Mouse (Mus musculus) C2C12 (cell line): Measurements from ENCODE around the gene Gpx4.

Source experiments
- CTCF ChIP-seq: IDR thresholded peaks from one replicate; pipeline ENCODE4 v1.5.1; 2011; ENCODE audit not compliant: control insufficient read depth, insufficient read depth, insufficient read length
- FOSL1 ChIP-seq: IDR thresholded peaks from one replicate; pipeline ENCODE4 v1.8.0; 2011; ENCODE audit warnings: mild to moderate bottlenecking, low read length; ENCODE audit not compliant: poor library complexity, insufficient read depth, severe bottlenecking
- MAX ChIP-seq: IDR thresholded peaks from one replicate; pipeline ENCODE4 v1.6.1; 2011; ENCODE audit warnings: mild to moderate bottlenecking, control low read depth
- MYOD1 ChIP-seq: IDR thresholded peaks from one replicate; pipeline ENCODE4 v1.6.1; 2011; ENCODE audit warnings: low read depth; ENCODE audit not compliant: control insufficient read depth, insufficient read length
- MYOG ChIP-seq: IDR thresholded peaks from one replicate; pipeline ENCODE4 v1.6.1; 2011; ENCODE audit not compliant: control insufficient read depth, insufficient read length; ENCODE audit errors: extremely low read depth
- USF1 ChIP-seq: IDR thresholded peaks from one replicate; pipeline ENCODE4 v1.6.1; 2011; ENCODE audit warnings: low read depth, mild to moderate bottlenecking, control low read depth, moderate library complexity

GRCm38 (mm10) chr10:80017771-80018170 lies 29.2 kb upstream of the Gpx4 start:
- TF ChIP-seq CTCF (no peak), MAX (no peak), FOSL1 (no peak), USF1 (no peak), MYOG (no peak), MYOD1 (no peak)
